Mouse (Mus musculus) embryonic fibroblast, embryonic 13.5 days (primary cell): ENCODE data around the gene Imp3.

ENCODE experiments used
- CTCF ChIP-seq: IDR thresholded peaks from 2 replicates; pipeline ENCODE4 v1.5.1; 2011; ENCODE audit warnings: mild to moderate bottlenecking, control low read depth, low read length, moderate library complexity, borderline replicate concordance; ENCODE audit not compliant: insufficient read depth
- POLR2A ChIP-seq: IDR thresholded peaks from 2 replicates; pipeline ENCODE4 v1.6.1; 2011; ENCODE audit warnings: low read depth, mild to moderate bottlenecking, control low read depth, low read length, moderate library complexity

- no peak for TF ChIP-seq POLR2A
- no peak for TF ChIP-seq CTCF
Measured at GRCm38 (mm10) chr9:56900571-56900970, 36.7 kb upstream of the Imp3 start.
